Mouse (Mus musculus) hindbrain, embryonic 14.5 days (tissue): Measurements from ENCODE around the gene Pde4d. TPM values are rescaled to one million over a fixed set of nuclear protein-coding genes. Genes with fewer than 3 reads are reported as not detected.

Experiments
- ATAC-seq: fragments of 200-750 bp; cut with Nextera tagmentation; 2 replicates; pipeline ENCODE4 v1.8.0; 2017; ENCODE audit warnings: moderate number of reproducible peaks, mild to moderate bottlenecking, moderate TSS enrichment, moderate library complexity; ENCODE audit not compliant: low FRiP score
- DNase-seq: peaks from one replicate; pipeline ENCODE4 v3.0.0-alpha.2; 2015; ENCODE audit warnings: low spot score
- H3K27ac ChIP-seq: fragments of 300-500 bp; sonication (generic); 2 replicates; pipeline ENCODE4 v1.5.1; 2014; ENCODE audit warnings: mild to moderate bottlenecking, moderate library complexity
- H3K27me3 ChIP-seq: fragments of 300-500 bp; sonication (generic); 2 replicates; pipeline ENCODE4 v1.6.1; 2014; ENCODE audit warnings: mild to moderate bottlenecking, low read length, mixed read lengths; ENCODE audit not compliant: control insufficient read depth, insufficient read depth
- H3K36me3 ChIP-seq: fragments of 300-500 bp; sonication (generic); replicated peaks from 2 replicates; pipeline ENCODE4 v1.6.1; 2014; ENCODE audit not compliant: control insufficient read depth, insufficient read depth
- H3K4me1 ChIP-seq: fragments of 300-500 bp; sonication (generic); replicated peaks from 2 replicates; pipeline ENCODE4 v1.6.1; 2014; ENCODE audit warnings: antibody characterized with exemption, low read length, mixed read lengths; ENCODE audit not compliant: control insufficient read depth, insufficient read depth
- H3K4me2 ChIP-seq: fragments of 300-500 bp; sonication (generic); replicated peaks from 2 replicates; pipeline ENCODE4 v1.6.1; 2014; ENCODE audit warnings: mild to moderate bottlenecking, moderate library complexity
- H3K4me3 ChIP-seq: fragments of 300-500 bp; sonication (generic); replicated peaks from 2 replicates; pipeline ENCODE4 v1.5.1; 2014; ENCODE audit warnings: mild to moderate bottlenecking, low read length
- H3K9ac ChIP-seq: fragments of 300-500 bp; sonication (generic); 2 replicates; pipeline ENCODE4 v1.6.1; 2014
- H3K9me3 ChIP-seq: fragments of 300-500 bp; sonication (generic); 2 replicates; pipeline ENCODE4 v1.6.1; 2016; ENCODE audit warnings: low read length; ENCODE audit not compliant: control insufficient read depth
- WGBS: fragments of 180-500 bp; shearing (Covaris S2); extraction: QIAGEN DNeasy Blood & Tissue Kit; methylation state at CpG from one replicate; pipeline ENCODE4 v1.1.7; 2014; 5-methylcytosine and 5-hydroxymethylcytosine counted together
- polyA plus RNA-seq: library from polyadenylated mRNA; unstranded; fragments of >200 nt; fragmentation: Nextera tagmentation; extraction: Ambion mirVana; gene quantifications from 2 replicates; pipeline ENCODE4 v1.2.1, GENCODE M21; 2014

Pde4d gene
- polyA plus RNA-seq, 1 experiment from 2014 or later, result 23.2 TPM

- Histone ChIP-seq H3K36me3 (no peaks in the 10 kb centered on the region), H3K27ac (no peak overlapping the region), H3K27me3 (no peaks in the 10 kb centered on the region), H3K4me1 (no peaks in the 10 kb centered on the region), H3K4me3 (no peak overlapping the region), H3K4me2 (no peak overlapping the region), H3K9me3 (no peaks in the 10 kb centered on the region), H3K9ac (no peak overlapping the region)
- WGBS, result 53% methylated on average over 4 of the region's 4 CpGs
- DNase-seq, result no peak
- ATAC-seq, result no peak
Measured at GRCm38 (mm10) chr13:109677047-109677446, 1227.3 kb downstream of the Pde4d start.

- Histone ChIP-seq H3K4me2 (no peak overlapping the region), H3K4me3 (no peak overlapping the region), H3K4me1 (no peaks in the 10 kb centered on the region), H3K36me3 (no peaks in the 10 kb centered on the region), H3K9me3 (no peaks in the 10 kb centered on the region), H3K9ac (no peak overlapping the region), H3K27ac (no peak overlapping the region), H3K27me3 (no peaks in the 10 kb centered on the region)
- ATAC-seq, result no peak
- WGBS, result 91% methylated on average over 3 of the region's 3 CpGs
- DNase-seq, result no peak
Measured at GRCm38 (mm10) chr13:109677617-109678016, 1227.9 kb downstream of the Pde4d start.

- DNase-seq (no peak), ATAC-seq (no peak)
- Histone ChIP-seq H3K4me1 (no peaks in the 10 kb centered on the region), H3K27me3 (no peaks in the 10 kb centered on the region), H3K4me2 (no peak overlapping the region), H3K9me3 (no peaks in the 10 kb centered on the region), H3K9ac (no peak overlapping the region), H3K36me3 (no peaks in the 10 kb centered on the region), H3K27ac (no peak overlapping the region), H3K4me3 (no peak overlapping the region)
- WGBS, result 95% methylated on average over 1 of the region's 1 CpGs
Measured at GRCm38 (mm10) chr13:109678991-109679390, 1229.2 kb downstream of the Pde4d start.

DNA sequence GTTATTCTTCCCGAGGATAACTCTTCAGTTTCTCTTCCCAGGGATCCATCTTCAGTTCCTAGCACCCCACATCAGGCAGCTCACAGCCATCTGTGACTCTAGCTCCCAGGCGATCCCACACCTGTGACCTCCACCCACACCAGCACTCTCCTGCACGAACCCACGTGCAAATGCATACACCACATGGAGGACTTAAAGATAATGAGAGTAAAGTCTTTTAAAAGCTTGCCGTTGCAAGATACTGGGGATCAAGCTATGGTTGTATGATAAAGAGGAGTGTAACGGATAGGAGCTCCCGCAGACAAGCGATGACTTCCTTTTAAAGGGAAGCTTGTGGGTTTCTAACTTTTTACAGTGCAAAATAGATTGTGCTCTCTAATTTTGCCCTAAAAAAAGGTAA lies 1230.5 kb downstream of the Pde4d start:
- Histone ChIP-seq H3K36me3 (no peaks in the 10 kb centered on the region), H3K4me2 (no peak overlapping the region), H3K27ac (no peak overlapping the region), H3K9ac (no peak overlapping the region), H3K27me3 (no peaks in the 10 kb centered on the region), H3K4me1 (peaks cover 5% of the 10 kb centered on the region), H3K4me3 (no peak overlapping the region), H3K9me3 (no peaks in the 10 kb centered on the region)
- ATAC-seq (no peak), DNase-seq (no peak)
- WGBS, result 95% methylated on average over 8 of the region's 8 CpGs

GRCm38 (mm10) chr13:109681699-109682293 lies 1232.0 kb downstream of the Pde4d start:
- DNase-seq, result no peak
- no peak overlapping the region for H3K27ac ChIP-seq
- 86% methylated on average over 4 of the region's 4 CpGs for WGBS
- no peaks in the 10 kb centered on the region for H3K9me3 ChIP-seq
- peaks cover 12% of the 10 kb centered on the region for H3K4me1 ChIP-seq
- H3K9ac ChIP-seq, result no peak overlapping the region
- no peak overlapping the region for H3K4me3 ChIP-seq
- no peaks in the 10 kb centered on the region for H3K27me3 ChIP-seq
- ATAC-seq, result no peak
- no peaks in the 10 kb centered on the region for H3K36me3 ChIP-seq
- H3K4me2 ChIP-seq, result no peak overlapping the region

DNA sequence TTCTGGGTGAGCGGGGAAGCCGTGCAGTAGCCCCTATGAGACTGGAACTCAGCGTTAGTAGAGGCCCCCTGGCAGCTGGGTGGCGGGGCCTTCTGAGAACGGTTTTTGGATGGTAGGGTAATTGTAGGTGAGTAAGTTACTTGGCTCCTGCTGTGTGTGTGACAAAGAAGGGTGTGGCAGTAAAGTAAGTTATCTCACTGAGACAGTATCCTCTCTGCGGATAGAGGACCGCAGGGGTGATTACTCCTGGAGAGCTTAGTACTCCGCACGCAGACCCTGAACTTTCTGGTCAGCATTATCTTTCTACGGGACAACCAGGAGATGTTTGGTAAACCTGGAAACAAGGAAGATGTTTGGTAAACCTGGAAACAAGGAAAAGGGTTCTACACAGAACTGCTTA lies 1233.3 kb downstream of the Pde4d start:
- WGBS, result 83% methylated on average over 10 of the region's 10 CpGs

GRCm38 (mm10) chr13:109684985-109685295 lies 1235.2 kb downstream of the Pde4d start:
- Histone ChIP-seq H3K4me1 (peaks cover 12% of the 10 kb centered on the region), H3K9ac (peak overlapping the region; percentile 59), H3K9me3 (no peaks in the 10 kb centered on the region), H3K4me2 (peak overlapping the region; percentile 73), H3K36me3 (no peaks in the 10 kb centered on the region), H3K4me3 (peak overlapping the region; percentile 35; the same call in 1 of the 2 replicates), H3K27me3 (no peaks in the 10 kb centered on the region), H3K27ac (no peak overlapping the region)
- 11% methylated on average over 3 of the region's 3 CpGs for WGBS
- ATAC-seq (no peak; the same call in 1 of the 2 replicates), DNase-seq (no peak)

More for the DNA sequence above, 1233.3 kb downstream of the Pde4d start:
- Histone ChIP-seq H3K9me3 (no peaks in the 10 kb centered on the region), H3K27ac (no peak overlapping the region), H3K4me3 (no peak overlapping the region), H3K4me1 (peaks cover 12% of the 10 kb centered on the region), H3K27me3 (no peaks in the 10 kb centered on the region), H3K36me3 (no peaks in the 10 kb centered on the region), H3K4me2 (no peak overlapping the region), H3K9ac (no peak overlapping the region)
- DNase-seq, result no peak
- no peak for ATAC-seq

GRCm38 (mm10) chr13:109685296-109686115 lies 1235.8 kb downstream of the Pde4d start:
- peak; percentile 46 for DNase-seq
- Histone ChIP-seq H3K4me1 (peaks cover 12% of the 10 kb centered on the region), H3K36me3 (no peaks in the 10 kb centered on the region), H3K9me3 (no peaks in the 10 kb centered on the region), H3K4me2 (peak overlapping the region; percentile 73), H3K9ac (peak overlapping the region; percentile 59), H3K27me3 (no peaks in the 10 kb centered on the region), H3K27ac (peak overlapping the region; percentile 2), H3K4me3 (peak overlapping the region; percentile 35)
- peak; percentile 55; the same call in 1 of the 2 replicates for ATAC-seq
- WGBS, result under 1% methylated on average over 29 of the region's 29 CpGs

DNA sequence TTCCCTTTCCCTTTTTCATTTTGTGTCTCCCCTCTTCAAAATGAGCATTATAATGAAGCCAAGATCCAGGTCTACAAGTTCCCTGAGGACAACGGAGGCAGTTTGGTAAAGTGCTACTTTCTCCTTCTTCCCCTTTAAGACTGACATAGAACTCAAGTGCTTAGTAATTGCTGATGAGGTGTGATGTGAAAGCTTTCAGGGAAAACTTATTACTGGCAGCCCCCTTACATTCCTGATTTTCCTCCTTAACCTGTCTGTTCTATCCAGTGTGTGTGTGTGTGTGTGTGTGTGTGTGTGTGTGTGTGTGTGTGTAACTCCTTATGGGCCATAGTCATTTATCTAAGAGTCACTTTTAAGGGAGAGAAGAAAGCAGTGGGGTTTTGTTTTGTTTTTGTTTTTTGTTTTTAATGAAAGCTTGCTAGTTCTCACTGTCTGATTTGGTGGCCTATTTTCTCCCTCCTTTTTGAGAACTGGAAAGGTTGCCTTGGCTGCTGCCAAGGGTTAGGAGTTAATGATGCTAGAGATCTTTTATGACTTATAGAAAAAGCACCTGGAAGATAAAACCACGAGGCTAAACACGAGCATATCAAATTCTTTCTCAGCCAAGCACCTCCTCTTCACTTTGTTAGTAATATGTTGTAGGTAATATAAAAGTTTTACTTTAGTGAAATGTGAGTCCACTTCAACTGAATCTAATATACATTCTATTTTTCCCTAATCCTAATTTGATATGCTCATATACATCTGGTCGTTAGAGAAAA lies 1236.5 kb downstream of the Pde4d start:
- no peak for ATAC-seq
- H3K4me1 ChIP-seq, result peaks cover 12% of the 10 kb centered on the region
- H3K4me2 ChIP-seq, result peak overlapping the region; percentile 73
- no peaks in the 10 kb centered on the region for H3K36me3 ChIP-seq
- H3K27ac ChIP-seq, result peak overlapping the region; percentile 2; the same call in 1 of the 2 replicates
- H3K27me3 ChIP-seq, result no peaks in the 10 kb centered on the region
- no peaks in the 10 kb centered on the region for H3K9me3 ChIP-seq
- peak overlapping the region; percentile 35 for H3K4me3 ChIP-seq
- DNase-seq, result no peak
- WGBS, result 33% methylated on average over 4 of the region's 4 CpGs
- H3K9ac ChIP-seq, result peak overlapping the region; percentile 59
